Mouse (Mus musculus): ENCODE measurements around the gene Rdh16f1. TPM values are rescaled to one million over a fixed set of nuclear protein-coding genes. Genes with fewer than 3 reads are reported as not detected.
"Not testable (repeated sequence)": the region's sequence is repeated elsewhere in the genome, so short reads cannot be mapped to it uniquely, and the experiment has no call there.

Rdh16f1 gene
- polyA plus RNA-seq, 2 experiments, result 0.03 to 0.11 TPM

GRCm38 (mm10) chr10:127801612-127802011 is 42.0 kb downstream of the Rdh16f1 start:
- Histone ChIP-seq H3K4me3 (ENCODE audit: insufficient read depth in 1 of 2, low read depth in 2 of 2, low read length in 2 of 2) (no peak overlapping the region), H3K27ac (no peak overlapping the region), H3K4me1 (replicated peaks; ENCODE audit: control insufficient read depth in 2 of 2, insufficient read depth in 2 of 2, low read length in 1 of 2) (no peaks in the 10 kb centered on the region), H3K4me2 (ENCODE audit: low read depth) (no peak overlapping the region), H3K9ac (replicated peaks) (no peak overlapping the region), H3K36me3 (replicated peaks; ENCODE audit: control insufficient read depth, insufficient read depth, low read depth) (no peaks in the 10 kb centered on the region), H3K27me3 (ENCODE audit: control insufficient read depth, insufficient read depth, low read length) (no peaks in the 10 kb centered on the region), H3K9me3 (ENCODE audit: control insufficient read depth, low read length) (no peaks in the 10 kb centered on the region; the same call in 1 of the 2 replicates)
- ATAC-seq (ENCODE audit: insufficient read depth) (no peak), DNase-seq (ENCODE audit: low read depth in 3 of 3, low spot score in 3 of 3) (no peak)
- no peak for TF ChIP-seq EP300 (IDR thresholded peaks at IDR 0.05; ENCODE audit: low read depth)
- no peak for TF ChIP-seq CTCF (IDR thresholded peaks at IDR 0.05; ENCODE audit: low read depth)
- WGBS (ENCODE audit: insufficient replicate concordance), result 34% methylated on average over 2 of the region's 2 CpGs

DNA sequence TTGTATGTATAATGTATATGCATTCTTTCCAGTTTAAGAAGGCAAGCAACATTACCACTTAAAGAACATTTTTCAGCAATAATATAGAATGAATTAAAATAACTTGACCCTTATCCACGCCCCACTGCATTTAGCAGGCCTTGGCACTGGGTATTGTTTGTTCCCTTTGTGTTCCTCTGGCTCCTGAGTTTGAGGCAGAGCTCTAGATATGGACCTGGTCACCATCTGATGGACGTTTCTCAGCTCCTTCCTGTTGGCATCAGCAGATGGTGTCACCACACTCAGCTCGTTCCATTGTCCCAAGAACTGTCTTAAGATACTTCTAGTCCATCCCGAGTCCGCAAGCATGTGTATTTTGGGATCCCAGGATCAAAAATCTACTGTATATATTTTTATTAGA is 42.6 kb downstream of the Rdh16f1 start:
- H3K4me1 ChIP-seq (replicated peaks; ENCODE audit: control insufficient read depth in 2 of 2, insufficient read depth in 2 of 2, low read length in 1 of 2), result no peaks in the 10 kb centered on the region
- H3K9me3 ChIP-seq (ENCODE audit: control insufficient read depth, low read length), result no peaks in the 10 kb centered on the region
- 50% methylated on average over 5 of the region's 5 CpGs for WGBS (ENCODE audit: insufficient replicate concordance)
- no peaks in the 10 kb centered on the region for H3K27me3 ChIP-seq (ENCODE audit: control insufficient read depth, insufficient read depth, low read length)
- H3K4me2 ChIP-seq (ENCODE audit: low read depth), result no peak overlapping the region
- ATAC-seq (ENCODE audit: insufficient read depth), result no peak
- H3K27ac ChIP-seq, result no peak overlapping the region
- DNase-seq (ENCODE audit: low read depth in 3 of 3, low spot score in 3 of 3), result no peak
- TF ChIP-seq CTCF (IDR thresholded peaks at IDR 0.05; ENCODE audit: low read depth) (no peak), EP300 (IDR thresholded peaks at IDR 0.05; ENCODE audit: low read depth) (no peak)
- H3K36me3 ChIP-seq (replicated peaks; ENCODE audit: control insufficient read depth, insufficient read depth, low read depth), result no peaks in the 10 kb centered on the region
- no peak overlapping the region for H3K9ac ChIP-seq (replicated peaks)
- H3K4me3 ChIP-seq (ENCODE audit: insufficient read depth in 1 of 2, low read depth in 2 of 2, low read length in 2 of 2), result no peak overlapping the region

DNA sequence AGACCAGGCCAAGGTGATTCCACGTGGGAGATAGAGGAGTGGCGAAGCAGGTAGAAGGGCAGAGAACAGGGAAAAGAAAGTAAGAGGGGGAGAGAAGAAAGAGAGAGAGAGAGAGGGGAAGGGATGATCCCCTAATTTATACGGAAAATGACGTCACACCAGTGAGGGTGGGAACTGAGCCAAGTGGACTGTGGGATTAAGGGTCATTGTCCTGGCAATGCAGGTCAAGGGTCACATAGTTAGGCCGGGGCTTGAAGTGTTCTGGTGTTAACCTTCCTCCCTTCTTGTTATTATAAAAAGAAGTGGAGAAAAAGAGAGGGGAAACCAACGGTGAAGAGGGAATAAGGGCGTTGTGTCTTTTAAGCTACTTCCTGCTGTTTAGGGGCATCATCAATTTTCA is 44.8 kb downstream of the Rdh16f1 start:
- no peak overlapping the region for H3K9ac ChIP-seq (replicated peaks)
- DNase-seq (ENCODE audit: low read depth in 3 of 3, low spot score in 3 of 3), result no peak
- H3K36me3 ChIP-seq (replicated peaks; ENCODE audit: control insufficient read depth, insufficient read depth, low read depth), result no peaks in the 10 kb centered on the region
- ATAC-seq (ENCODE audit: insufficient read depth), result no peak
- no peak overlapping the region for H3K4me2 ChIP-seq (ENCODE audit: low read depth)
- H3K27me3 ChIP-seq (ENCODE audit: control insufficient read depth, insufficient read depth, low read length), result no peaks in the 10 kb centered on the region
- no peak overlapping the region for H3K4me3 ChIP-seq (ENCODE audit: insufficient read depth in 1 of 2, low read depth in 2 of 2, low read length in 2 of 2)
- H3K4me1 ChIP-seq (replicated peaks; ENCODE audit: control insufficient read depth in 2 of 2, insufficient read depth in 2 of 2, low read length in 1 of 2), result no peaks in the 10 kb centered on the region
- no peak overlapping the region for H3K27ac ChIP-seq
- no peak for TF ChIP-seq CTCF (IDR thresholded peaks at IDR 0.05; ENCODE audit: low read depth)
- H3K9me3 ChIP-seq (ENCODE audit: control insufficient read depth, low read length), result no peaks in the 10 kb centered on the region
- 52% methylated on average over 7 of the region's 7 CpGs for WGBS (ENCODE audit: insufficient replicate concordance)

- no peaks in the 10 kb centered on the region for H3K9me3 ChIP-seq (ENCODE audit: control insufficient read depth, low read length)
- TF ChIP-seq CTCF (IDR thresholded peaks at IDR 0.05; ENCODE audit: low read depth) (no peak), EP300 (IDR thresholded peaks at IDR 0.05; ENCODE audit: low read depth) (no peak)
- no peak overlapping the region for H3K4me3 ChIP-seq (ENCODE audit: insufficient read depth in 1 of 2, low read depth in 2 of 2, low read length in 2 of 2)
- no peaks in the 10 kb centered on the region for H3K4me1 ChIP-seq (replicated peaks; ENCODE audit: control insufficient read depth in 2 of 2, insufficient read depth in 2 of 2, low read length in 1 of 2)
- ATAC-seq (ENCODE audit: insufficient read depth) (no peak), DNase-seq (ENCODE audit: low read depth in 3 of 3, low spot score in 3 of 3) (no peak)
- H3K36me3 ChIP-seq (replicated peaks; ENCODE audit: control insufficient read depth, insufficient read depth, low read depth), result no peaks in the 10 kb centered on the region
- H3K4me2 ChIP-seq (ENCODE audit: low read depth), result no peak overlapping the region
- H3K9ac ChIP-seq (replicated peaks), result no peak overlapping the region
- no peak overlapping the region for H3K27ac ChIP-seq
- H3K27me3 ChIP-seq (ENCODE audit: control insufficient read depth, insufficient read depth, low read length), result no peaks in the 10 kb centered on the region
These were observed 56.3 kb downstream of the Rdh16f1 start for GRCm38 (mm10) chr10:127815888-127816287.

DNA sequence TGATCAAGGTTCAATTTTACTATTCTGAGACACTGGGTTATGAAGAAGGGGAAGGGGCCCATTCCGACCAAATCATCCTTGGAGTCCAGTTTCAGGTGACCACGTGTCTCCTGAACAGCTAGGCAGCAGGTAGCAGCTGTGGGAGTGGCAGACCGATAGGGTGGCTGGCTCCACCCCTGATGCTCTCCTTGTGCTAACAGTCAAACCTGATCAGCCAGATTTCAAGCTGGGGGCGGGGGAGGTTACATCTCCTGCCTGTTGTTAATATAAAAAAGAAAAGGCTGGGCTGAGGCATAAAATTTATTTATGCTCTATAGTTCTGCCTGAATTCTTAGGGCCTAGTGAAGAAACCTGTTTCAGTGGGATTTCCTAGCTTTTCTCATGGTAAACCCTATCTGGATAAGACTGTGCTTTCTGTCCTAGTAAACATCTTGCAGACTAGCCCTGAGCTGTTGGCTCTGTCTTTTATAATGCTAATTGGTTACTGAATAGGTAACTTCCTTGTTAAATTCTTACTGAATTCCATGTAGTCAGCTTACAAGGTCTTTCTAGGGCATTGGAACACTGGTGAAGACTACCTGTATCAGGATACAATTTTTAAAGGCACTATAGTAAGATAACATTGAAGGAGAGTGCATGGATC is 57.8 kb downstream of the Rdh16f1 start:
- not testable (repeated sequence) for H3K9me3 ChIP-seq (ENCODE audit: control insufficient read depth, low read length); H3K4me2 ChIP-seq (ENCODE audit: low read depth); H3K4me3 ChIP-seq (ENCODE audit: insufficient read depth in 1 of 2, low read depth in 2 of 2, low read length in 2 of 2); H3K9ac ChIP-seq (replicated peaks); H3K36me3 ChIP-seq (replicated peaks; ENCODE audit: control insufficient read depth, insufficient read depth, low read depth); H3K4me1 ChIP-seq (replicated peaks; ENCODE audit: control insufficient read depth in 2 of 2, insufficient read depth in 2 of 2, low read length in 1 of 2); ATAC-seq (ENCODE audit: insufficient read depth); DNase-seq (ENCODE audit: low read depth in 3 of 3, low spot score in 3 of 3); H3K27ac ChIP-seq; H3K27me3 ChIP-seq (ENCODE audit: control insufficient read depth, insufficient read depth, low read length)
- WGBS (ENCODE audit: insufficient replicate concordance), result 59% methylated on average over 4 of the region's 4 CpGs

- ATAC-seq (ENCODE audit: insufficient read depth); DNase-seq (ENCODE audit: low read depth in 3 of 3, low spot score in 3 of 3): not testable (repeated sequence)
- WGBS (ENCODE audit: insufficient replicate concordance), result 66% methylated on average over 2 of the region's 2 CpGs
These were observed 62.2 kb downstream of the Rdh16f1 start for GRCm38 (mm10) chr10:127821806-127822205.

More at GRCm38 (mm10) chr10:127821806-127822205, 62.2 kb downstream of the Rdh16f1 start:
- H3K36me3 ChIP-seq (replicated peaks; ENCODE audit: control insufficient read depth, insufficient read depth, low read depth); H3K9ac ChIP-seq (replicated peaks); H3K4me1 ChIP-seq (replicated peaks; ENCODE audit: control insufficient read depth in 2 of 2, insufficient read depth in 2 of 2, low read length in 1 of 2); H3K9me3 ChIP-seq (ENCODE audit: control insufficient read depth, low read length); H3K4me3 ChIP-seq (ENCODE audit: insufficient read depth in 1 of 2, low read depth in 2 of 2, low read length in 2 of 2); H3K4me2 ChIP-seq (ENCODE audit: low read depth); H3K27me3 ChIP-seq (ENCODE audit: control insufficient read depth, insufficient read depth, low read length); H3K27ac ChIP-seq: not testable (repeated sequence)
